Mouse (Mus musculus) gastrocnemius, postnatal 36 days (tissue): ENCODE results near the gene D10Wsu102e. TPM values are rescaled to one million over a fixed set of nuclear protein-coding genes. Genes with fewer than 3 reads are reported as not detected.
A peak's percentile ranks its signal among the peaks of the same experiment; 100 is the strongest.
"Not testable (repeated sequence)": the region's sequence is repeated elsewhere in the genome, so short reads cannot be mapped to it uniquely, and the experiment has no call there.

Experiments
- DNase-seq, 2 experiments: peaks; one replicate each; pipeline ENCODE4 v3.0.0; 2022
- intact Hi-C: fragments of 180-260 bp; cut with DNase I; formaldehyde crosslinking; loops from one replicate; pipeline ENCODE4 v1.15.1; 2025
- total RNA-seq, 2 experiments: library from RNA; stranded (reverse); gene quantifications; 2 replicates each; pipeline ENCODE4 v1.2.3; 2021

D10Wsu102e gene
- total RNA-seq, 2 experiments from 2014 or later: 0.54 to 0.66 TPM

DNA sequence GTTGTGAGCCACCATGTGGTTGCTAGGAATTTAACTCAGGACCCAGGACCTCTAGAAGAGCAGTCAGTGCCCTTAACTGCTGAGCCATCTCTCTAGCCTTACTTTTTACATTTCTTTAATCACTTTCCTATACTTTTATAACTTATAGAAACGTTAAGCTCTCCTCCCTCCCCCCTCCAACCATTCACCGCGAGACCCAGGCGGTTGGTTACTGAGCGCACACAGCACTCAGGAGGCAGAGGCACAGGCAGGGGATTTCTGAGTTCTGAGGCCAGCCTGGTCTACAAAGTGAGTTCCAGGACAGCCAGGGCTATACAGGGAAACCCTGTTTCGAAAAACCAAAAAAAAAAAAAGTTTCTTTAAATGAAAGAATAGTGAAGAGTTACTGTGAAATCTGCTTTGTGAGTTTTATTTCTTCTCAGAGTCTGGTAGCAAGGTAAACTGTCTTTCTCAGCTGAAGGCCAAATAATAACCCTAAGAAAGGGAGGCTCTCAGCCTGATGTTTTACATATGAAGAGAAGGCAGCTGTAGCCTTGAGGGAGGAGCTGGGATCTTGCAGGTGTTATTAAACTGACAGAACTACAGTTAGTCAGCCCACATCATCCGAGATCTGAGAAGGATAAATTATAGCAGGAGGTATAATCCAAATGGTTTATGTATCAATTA, 14.2 kb upstream of the D10Wsu102e start:
- intact Hi-C loops: no loop called here
- no peak for DNase-seq

DNA sequence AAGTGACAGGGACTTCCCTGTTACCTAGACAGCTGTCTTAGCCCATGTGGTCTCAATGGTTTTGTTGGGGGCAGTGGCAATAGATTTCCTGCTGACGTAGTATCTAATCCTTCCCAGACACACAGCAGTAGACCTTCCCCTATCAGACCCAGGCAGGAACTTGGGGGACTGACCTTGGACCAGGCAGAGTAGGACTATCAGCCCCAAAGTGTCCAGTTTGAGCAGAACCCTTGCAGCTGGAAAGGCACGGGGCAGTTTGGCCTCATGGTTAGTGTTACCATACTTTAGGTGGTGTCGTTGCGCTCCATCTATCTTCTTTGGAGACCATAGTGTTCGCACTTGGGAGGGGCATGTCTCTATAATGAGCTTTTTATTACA, 13.7 kb upstream of the D10Wsu102e start:
- intact Hi-C loops: no loop called here
- no peak for DNase-seq

DNA sequence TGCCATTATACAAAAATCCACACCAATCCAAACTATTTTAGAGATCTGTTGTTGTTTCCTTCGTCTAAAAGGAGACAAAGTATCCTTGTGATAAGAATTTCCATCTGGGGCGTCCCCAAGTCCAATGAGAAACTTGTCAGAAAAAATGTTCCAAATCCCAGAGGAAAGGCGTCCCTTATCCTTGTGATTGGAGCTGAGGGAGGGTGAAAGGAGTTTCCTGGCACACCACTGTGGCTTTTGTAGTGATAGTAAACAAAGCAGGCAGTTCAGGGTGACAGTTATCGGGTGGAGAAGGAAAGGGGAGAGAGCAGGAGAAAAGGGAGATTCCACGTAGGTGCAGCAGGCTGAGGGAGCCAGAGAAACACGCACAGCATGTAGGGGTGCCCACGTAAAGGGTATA, 12.5 kb upstream of the D10Wsu102e start:
- DNase-seq: no peak
- intact Hi-C loops: no loop called here

DNA sequence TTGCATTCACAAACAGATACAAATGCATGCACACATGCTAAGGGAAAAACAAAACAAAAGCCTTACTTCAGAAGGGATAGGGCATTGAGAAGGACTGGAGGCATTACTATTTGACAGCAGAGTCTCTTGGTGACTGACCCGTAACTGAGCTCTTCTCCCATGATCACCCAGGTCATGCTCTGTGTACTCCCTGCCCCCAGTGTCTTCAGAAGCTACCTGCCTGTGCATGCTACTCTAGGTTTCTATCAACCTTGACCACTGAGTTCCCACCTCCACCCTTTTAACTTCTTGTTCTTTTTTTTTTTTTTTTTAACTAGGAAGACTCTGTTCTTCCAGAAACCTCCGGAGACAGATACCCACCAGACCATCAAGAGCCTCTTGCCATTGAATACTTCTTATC, 9.3 kb upstream of the D10Wsu102e start:
- intact Hi-C loops: loop anchor here (5.0 kb wide), 1 partner anchor 438 kb away; no protein-coding TSS in a partner anchor

DNA sequence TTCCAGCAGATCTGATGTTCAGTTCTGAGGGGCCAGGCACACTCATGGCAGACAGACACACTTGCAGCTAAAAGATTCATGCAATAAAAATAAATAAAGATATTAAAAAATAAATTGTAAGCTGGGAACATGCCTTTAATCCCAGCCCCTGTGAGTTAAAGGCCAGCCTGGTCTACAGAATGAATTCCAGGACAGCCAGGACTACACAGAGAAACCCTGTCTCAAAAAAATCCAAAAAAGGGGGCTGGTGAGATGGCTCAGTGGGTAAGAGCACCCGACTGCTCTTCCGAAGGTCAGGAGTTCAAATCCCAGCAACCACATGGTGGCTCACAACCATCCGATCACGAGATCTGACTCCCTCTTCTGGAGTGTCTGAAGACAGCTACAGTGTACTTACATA, 8.2 kb upstream of the D10Wsu102e start:
- intact Hi-C loops: loop anchor here (5.0 kb wide), 1 partner anchor 439 kb away; no protein-coding TSS in a partner anchor
- DNase-seq: not testable (repeated sequence)

More for the DNA sequence above, 9.3 kb upstream of the D10Wsu102e start:
- no peak for DNase-seq

DNA sequence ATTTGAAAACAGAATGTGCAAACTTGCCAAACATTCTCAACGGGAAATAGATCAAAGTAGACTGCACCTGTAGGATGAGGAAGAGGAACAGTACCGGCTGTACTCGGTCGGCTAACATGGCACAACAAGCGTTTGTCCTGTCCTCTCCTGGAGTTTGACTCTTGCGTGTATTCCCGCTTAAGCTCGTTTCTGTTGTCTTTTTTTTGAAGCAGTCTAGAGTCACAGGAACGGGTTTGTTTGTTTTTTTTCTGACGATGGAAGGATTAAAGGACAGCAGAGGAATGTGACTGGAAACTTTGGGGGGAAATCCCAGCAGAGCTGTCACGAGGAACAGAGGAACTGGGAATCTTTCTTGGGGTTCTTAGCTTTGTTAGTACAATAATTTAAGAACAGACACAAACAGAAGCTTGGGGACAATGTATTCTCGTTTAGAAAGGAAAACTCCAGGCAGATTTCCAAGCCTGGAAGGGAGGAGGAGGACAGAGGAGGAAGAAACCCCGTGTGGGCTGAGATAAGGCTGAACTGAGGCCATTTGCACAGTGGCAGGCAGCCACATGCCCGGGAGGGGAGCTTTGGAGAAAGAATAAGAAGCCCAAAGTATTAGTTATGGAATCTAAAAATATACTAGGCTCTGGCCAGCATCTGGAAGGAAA, 6.2 kb upstream of the D10Wsu102e start:
- intact Hi-C loops: loop anchor here (5.0 kb wide), 1 partner anchor 442 kb away; no protein-coding TSS in a partner anchor
- DNase-seq: peak in 1 of 2 experiments; percentile 30

DNA sequence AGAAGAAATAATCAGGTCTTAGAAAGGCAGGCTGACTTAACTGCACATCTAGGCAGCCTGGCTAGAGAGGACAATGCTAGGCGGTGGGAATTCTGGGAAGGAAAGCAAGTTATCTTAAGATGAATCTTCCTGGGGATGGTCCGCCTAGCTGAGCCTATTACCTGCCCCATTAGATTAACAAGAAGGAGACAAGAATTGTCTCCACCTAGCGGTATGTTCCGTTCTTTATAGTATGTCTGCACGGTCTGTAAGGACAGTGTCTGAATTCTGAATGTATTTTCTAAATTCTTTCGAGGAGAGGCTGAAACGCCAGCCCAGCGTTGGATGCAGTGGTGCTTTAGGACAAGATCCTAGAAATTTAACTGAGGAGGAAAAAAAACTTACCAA, 5.7 kb upstream of the D10Wsu102e start:
- no peak for DNase-seq
- intact Hi-C loops: loop anchor here (5.0 kb wide), 1 partner anchor 442 kb away; no protein-coding TSS in a partner anchor

DNA sequence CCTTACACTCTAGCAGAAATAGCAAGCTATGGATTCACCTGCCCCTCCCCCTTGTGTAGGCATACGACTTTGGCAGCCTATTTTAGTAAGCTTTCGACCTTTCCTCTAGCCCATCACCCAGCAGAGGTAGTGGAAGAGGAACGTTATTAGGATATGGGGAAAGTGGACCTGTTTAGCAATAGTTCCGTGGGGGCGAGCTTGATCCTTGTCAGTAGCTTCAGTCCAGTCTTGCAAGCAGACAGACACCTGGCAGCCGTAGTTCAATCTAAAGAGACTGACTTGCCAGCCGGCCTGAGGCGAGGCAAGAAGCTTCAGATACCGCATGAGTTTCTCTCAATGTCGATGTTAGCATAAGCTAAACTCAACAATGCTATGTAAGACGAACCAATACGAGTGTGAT, 3.6 kb upstream of the D10Wsu102e start:
- DNase-seq: no peak
- intact Hi-C loops: no loop called here

DNA sequence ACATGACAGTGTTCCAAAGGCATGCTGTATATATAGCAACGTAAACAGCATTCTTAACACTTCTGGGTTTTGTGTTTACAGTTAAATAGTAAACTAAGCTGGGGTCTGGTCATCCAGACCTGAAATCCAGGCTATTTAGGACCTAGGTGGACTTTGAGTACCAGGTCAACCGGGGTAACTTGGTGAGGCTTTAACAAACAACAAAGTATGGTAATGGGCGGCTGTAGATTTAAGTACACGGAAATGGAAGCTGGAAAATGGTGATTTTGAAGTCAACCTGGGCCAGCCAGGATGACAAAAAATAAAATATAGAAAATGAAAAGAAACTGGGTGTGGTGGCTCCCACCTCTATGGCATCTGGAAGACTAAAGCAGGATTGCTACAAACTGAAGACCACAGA, 570 bp upstream of the D10Wsu102e start:
- intact Hi-C loops: no loop called here
- DNase-seq: no peak

DNA sequence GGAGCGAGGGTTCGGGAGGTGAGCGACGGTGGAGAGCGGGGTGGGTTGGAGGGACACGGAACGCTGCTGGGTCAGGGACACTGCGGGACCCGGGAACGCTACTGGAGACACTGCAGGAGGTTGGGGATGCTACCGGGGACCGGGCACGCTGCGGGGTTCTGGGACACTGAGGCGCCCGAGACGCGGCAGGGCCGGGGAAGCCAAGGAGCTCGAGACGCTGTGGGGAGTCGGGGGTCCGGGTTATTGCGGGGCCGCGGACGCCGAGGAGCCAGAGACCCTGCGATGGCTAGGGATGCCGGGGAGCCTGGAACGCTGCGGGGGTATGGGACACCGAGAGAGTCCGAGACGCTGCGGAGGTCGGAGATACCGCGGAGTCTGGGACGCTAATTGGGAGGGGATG, 335 bp downstream of the D10Wsu102e start:
- DNase-seq: no peak
- intact Hi-C loops: no loop called here

DNA sequence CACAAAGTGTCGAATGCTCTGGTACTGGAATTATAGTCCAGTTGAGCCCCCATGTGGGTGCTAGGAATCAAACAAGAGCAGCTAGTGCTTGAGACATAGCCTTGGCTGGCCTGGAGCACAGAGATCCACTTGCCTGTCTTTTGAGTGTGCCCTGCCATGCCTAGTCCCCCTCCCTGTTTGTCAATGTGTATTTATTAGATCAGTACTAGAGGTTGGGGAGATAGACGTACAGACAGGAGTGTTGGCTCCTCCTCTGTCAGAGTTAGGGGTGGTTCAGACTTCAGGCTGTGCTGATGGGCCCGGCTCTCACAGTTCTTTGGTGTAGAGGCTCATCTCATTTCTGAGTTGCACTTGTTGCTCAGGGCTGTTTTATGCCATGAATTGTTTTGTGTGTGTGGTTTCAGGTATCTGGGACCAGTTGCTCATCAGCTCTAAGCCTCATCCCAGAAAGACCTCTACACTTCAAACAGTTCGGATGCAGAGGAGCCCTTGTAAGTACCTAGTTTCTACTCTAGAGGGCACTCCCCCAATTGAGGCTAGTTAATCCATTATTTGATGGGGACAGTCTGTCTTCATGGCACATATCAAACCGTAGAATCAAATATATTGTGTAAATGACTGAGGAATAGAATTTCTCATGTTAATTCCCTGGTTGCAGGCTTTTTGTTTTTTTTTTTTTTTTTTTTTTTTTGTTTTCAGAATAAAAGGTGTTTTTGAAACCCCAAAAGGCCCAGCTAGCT, 1.8 kb downstream of the D10Wsu102e start:
- DNase-seq: no peak
- intact Hi-C loops: no loop called here

DNA sequence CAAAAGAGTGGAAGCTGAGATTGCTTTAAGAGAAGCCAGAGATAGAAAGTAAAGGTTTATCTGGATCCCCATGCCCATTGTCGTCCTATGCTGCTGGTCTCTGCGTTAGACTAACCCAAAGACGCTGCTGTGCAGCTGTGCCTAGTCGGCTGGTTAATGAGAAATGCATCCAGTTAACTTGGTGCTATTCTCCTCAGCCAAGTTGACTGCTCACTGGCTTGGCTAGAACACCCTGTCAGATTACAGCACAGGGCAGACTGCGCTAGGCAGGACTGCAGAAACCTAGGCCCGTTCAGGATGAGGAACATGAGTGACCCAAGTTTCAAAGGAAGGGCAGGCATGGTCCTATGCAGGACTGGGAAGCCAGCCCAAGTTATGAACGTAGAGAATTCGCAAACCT, 3.4 kb downstream of the D10Wsu102e start:
- DNase-seq: no peak
- intact Hi-C loops: no loop called here

DNA sequence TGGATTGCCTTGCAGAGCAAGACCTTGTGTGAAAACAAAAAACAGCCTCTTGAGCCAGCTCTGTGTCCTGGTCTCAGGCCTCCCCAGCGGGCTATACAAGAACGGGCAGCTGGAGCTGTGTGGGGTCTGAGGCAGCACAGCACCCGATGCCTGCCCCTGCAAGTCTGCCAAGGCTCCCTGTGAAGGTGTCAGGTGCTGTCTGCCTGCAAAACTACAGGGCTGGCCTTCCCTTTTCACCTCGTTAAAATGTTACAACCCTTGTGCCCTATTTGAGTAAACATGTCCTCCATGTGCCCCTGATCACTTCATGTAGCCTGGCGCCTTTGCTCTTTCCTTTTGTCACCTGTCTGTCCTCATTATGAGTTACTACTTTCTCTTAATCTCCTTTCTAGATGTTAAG, 8.9 kb downstream of the D10Wsu102e start:
- intact Hi-C loops: no loop called here

DNA sequence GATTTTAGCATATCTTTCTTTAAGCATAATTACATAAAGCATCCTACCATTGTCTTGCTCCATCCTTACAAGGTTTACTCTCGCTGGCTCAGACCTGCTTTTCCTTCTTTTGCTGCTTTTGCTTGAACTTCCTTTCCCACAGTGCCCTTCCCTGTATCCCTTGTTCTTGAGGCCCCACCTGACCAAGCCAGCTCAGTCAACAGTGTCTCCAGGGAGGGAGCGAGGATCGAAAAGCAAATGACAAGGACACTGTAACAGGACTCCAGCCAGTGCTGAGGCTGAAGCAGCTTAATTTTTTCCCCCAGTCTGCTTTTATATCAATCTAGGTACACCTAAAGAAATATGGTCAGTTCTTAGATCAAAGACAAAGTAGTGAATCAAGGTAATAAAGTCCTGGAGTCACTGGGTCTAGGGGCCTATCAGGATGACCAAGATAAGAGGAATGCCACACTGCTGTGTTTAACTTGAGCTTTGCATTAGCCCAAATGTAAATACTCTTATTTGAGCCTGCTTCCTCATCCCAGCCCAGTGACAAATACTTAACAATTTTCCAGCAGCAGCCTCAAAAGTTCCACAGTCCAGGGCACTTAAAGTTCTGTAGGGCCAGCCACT, 14.1 kb downstream of the D10Wsu102e start:
- intact Hi-C loops: no loop called here
- DNase-seq: no peak

More for the DNA sequence above, 8.9 kb downstream of the D10Wsu102e start:
- DNase-seq: no peak

DNA sequence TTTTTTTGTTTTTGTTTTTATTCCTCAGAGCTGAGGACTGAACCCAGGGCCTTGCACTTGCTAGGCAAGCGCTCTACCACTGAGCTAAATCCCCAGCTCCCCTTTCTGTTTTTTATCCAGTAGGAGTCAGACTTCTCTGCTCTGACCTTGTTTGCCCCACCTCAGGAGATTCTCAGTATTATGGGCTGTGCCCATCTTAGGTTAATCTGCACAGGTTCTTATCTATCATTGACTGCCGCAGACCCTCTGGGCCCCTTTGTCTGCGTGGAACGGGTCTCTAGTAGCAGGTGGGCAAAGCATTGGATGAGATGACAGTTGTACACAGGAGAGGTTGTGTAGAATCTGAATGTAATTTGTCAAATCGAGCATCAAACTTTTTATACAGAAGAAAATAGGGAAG, 15.4 kb downstream of the D10Wsu102e start:
- DNase-seq, intact Hi-C loops: not testable (repeated sequence)

DNA sequence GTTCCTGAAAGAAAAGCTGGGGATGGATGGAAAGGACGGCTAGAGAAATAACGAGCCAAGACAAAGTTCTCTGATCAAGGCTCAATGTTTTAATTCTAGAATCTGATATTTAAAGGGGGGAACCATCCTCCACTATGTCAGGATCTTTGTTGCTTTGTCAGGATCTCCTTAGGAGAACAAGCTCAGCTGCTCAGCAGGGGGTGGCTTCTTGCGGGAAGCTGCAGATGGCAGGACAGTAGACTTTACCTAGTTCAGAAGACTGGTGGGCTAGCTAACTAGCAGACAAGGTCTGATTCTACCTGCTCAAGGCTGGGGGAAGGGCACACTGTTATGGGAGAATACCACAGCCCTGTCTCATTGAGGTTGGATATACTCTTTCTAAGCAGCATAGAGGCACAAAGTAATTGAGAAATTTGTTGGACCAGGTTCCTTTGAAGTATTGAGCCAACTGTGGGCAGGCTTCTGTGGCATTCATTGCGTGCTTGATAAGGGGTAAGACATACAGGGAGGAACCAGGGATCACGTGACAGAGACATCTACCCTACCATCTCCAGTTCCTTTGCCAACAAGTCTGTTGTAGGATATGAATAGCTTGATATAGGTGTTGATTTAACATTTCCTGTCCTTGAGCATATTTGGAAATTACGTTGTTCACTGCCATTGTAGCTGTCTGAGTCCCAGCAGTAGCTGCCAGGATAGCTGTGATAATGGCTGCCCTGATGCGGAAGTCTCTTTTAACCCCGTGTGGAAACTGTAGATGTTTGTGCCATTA, 17.1 kb downstream of the D10Wsu102e start:
- intact Hi-C loops: no loop called here

DNA sequence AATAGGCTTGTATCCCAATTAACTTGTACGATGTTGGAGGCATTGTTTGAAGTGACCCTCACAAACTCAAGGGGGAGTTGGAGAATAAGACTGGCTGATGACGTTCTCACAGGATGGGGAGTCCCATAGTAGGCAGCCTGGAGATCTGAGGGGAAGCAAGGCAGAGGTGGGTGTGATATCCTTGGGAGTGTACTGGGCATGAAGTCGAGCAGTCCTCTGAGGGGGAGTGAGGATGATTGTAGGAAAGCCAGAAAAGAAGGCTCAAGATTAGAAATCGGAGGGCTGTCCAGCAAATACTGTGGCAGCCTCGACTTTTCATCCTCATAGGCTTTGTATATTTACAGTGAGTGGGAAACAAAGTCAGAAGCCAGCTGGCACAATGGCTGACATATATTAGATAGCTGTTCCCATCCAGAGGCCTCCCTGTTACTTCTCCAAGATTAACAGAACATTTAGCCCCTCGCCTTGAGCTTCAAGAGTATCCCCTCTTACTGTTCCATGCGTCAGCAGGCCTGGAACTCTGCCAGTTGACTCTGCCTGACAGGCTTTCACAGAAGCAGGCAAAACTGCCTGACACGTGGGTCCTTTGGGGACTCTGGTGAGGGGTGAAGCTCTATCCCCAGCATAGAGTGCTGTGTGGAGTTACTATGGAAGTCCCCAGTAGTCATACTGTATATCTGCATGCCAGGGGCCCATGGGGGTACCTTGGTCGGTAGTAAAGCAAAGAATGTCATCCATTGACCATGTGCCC, 18.2 kb downstream of the D10Wsu102e start:
- DNase-seq: no peak
- intact Hi-C loops: no loop called here

More for the DNA sequence above, 17.1 kb downstream of the D10Wsu102e start:
- no peak for DNase-seq

DNA sequence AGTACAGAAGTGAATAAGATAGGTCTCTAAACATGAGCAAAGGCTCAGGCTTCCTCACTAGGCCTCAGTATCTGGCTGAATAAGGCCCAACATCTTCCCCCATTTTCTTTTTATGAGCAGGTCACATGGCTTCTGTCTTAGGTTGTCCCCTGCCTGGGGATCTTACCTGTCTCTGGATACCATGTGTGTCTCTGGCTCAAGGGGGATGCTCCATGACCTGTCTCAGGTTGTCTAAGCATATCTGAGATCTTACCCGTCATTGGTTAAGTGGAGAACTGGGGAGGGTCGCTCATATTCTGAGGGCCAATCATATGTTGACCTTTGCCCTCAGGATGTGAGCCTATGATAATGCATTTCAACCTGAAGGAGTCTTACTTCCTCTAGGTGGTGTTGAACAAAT, 20.5 kb downstream of the D10Wsu102e start:
- intact Hi-C loops: no loop called here
- DNase-seq: no peak

DNA sequence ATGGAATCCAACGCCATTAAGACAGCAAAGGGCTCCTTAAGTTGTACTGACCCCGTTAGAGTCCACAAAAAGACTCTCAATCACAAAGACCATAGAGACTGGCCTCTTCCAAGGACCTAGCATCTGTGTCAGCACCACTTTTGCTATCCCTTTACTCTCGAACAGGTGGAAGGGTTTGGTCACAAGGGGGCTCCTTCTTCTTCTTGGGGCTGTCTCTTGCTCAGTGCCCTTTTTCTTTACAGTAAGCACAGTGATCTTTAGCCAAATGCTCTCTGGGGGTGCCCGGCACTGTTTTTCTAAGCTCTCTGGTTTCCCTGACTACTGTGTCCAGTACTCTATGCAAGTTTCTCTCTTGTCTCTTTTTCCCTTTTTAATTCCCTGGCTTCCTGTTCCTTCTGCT, 22.5 kb downstream of the D10Wsu102e start:
- DNase-seq: no peak
- intact Hi-C loops: no loop called here

DNA sequence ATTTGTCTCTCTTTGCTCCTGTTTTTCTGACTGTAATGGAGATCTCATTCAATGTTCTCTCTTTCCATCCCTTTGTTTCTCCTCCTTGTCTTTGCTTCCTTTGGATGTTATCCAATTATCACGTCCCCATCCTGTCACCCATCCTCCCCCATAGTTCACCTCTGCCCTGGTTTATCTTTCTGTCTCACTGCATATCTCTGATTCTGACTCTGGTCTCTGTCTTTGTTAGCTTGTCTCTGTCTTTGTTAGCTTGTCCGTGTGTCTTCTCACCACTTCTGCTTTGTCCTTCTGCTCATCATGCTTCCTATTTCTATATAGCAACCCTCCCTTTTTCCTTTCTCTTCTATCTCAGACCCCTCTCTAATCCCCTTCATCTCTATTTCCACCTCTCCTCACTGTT, 23.0 kb downstream of the D10Wsu102e start:
- intact Hi-C loops: no loop called here
- DNase-seq: no peak
